Comparison of ENCODE assay signal across 23 mouse cellular contexts in the genomic region with DNA sequence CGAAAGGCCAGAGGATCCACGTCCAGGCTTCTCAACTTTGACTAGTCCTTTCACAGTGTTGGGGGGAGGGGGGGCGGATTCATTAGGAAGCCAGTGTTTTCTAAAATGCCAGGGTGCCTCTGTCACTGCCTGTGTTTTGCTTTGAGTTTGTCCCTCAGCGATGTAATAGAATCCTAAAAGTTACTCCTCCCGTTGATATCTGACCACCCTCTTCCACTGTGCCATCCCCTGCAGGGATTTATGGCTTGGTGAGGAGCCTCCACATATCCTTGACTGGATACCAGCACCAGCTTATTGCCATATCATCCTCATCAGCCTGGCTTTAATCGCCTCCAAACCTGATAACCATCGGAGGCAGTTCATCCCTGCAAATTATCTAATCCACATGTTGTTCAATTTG.
A peak's percentile ranks its signal among the peaks of the same experiment; 100 is the strongest.
DNase-seq lines count a peak whose midpoint lies in the region; ATAC-seq and TF ChIP-seq lines count a peak whose summit lies in the region.
"Had no signal": no experiment of that assay in that cellular context is flagged by ENCODE, and none has a peak within 500 bp of the region (broad histone marks: within the 10 kb centered on the region; RNA-seq: fewer than 3 reads in every experiment).

No protein-coding gene starts in this region.

- peak; percentile 70; the same call in 1 of the 2 replicates for ATAC-seq in kidney, embryonic 14.5 days (ENCODE audit: low FRiP score, low TSS enrichment)
- peak; percentile 21; the same call in 1 of the 2 replicates for ATAC-seq in kidney, embryonic 16.5 days (ENCODE audit: low FRiP score, low TSS enrichment)
- ATAC-seq in midbrain, embryonic 11.5 days (ENCODE audit: low FRiP score) = no peak
- ATAC-seq in midbrain, embryonic 13.5 days = no peak
- ATAC-seq: activated CD4-positive, CD25-positive, alpha-beta regulatory T cell, adult 4 months; CD4-positive, CD25-positive, alpha-beta regulatory T cell, adult 4 months; forebrain, embryonic 13.5 days; forebrain, embryonic 15.5 days; Patski had no signal

- no peak overlapping the region for H3K4me3 ChIP-seq in kidney, embryonic 14.5 days (ENCODE audit: low read length)
- H3K4me3 ChIP-seq in kidney, adult 2 months (ENCODE audit: insufficient read depth, low read depth, low read length) = no peak overlapping the region
- H3K4me3 ChIP-seq in kidney, embryonic 16.5 days (ENCODE audit: low read length) = no peak overlapping the region
- no peak overlapping the region for H3K4me3 ChIP-seq in midbrain, embryonic 11.5 days (ENCODE audit: low read depth, low read length)
- no peak overlapping the region for H3K4me3 ChIP-seq in midbrain, embryonic 13.5 days (replicated peaks)
- H3K4me3 ChIP-seq: embryonic facial prominence, embryonic 10.5 days; embryonic facial prominence, embryonic 12.5 days; forebrain, embryonic 13.5 days; forebrain, embryonic 15.5 days had no signal

- no peaks in the 10 kb centered on the region for H3K9me3 ChIP-seq in kidney, embryonic 14.5 days (ENCODE audit: control insufficient read depth, low read length)
- H3K9me3 ChIP-seq in kidney, embryonic 16.5 days (ENCODE audit: low read length) = no peaks in the 10 kb centered on the region
- H3K9me3 ChIP-seq in midbrain, embryonic 11.5 days (ENCODE audit: control insufficient read depth, low read length) = no peaks in the 10 kb centered on the region
- no peaks in the 10 kb centered on the region for H3K9me3 ChIP-seq in midbrain, embryonic 13.5 days
- H3K9me3 ChIP-seq: embryonic facial prominence, embryonic 10.5 days; embryonic facial prominence, embryonic 12.5 days; forebrain, embryonic 13.5 days; forebrain, embryonic 15.5 days had no signal

- no peak overlapping the region for H3K4me2 ChIP-seq in kidney, embryonic 14.5 days (replicated peaks; ENCODE audit: low read depth, low read length)
- no peak overlapping the region for H3K4me2 ChIP-seq in kidney, embryonic 16.5 days (replicated peaks; ENCODE audit: low read depth, low read length)
- no peak overlapping the region for H3K4me2 ChIP-seq in midbrain, embryonic 11.5 days
- H3K4me2 ChIP-seq in midbrain, embryonic 13.5 days (replicated peaks) = no peak overlapping the region
- H3K4me2 ChIP-seq: embryonic facial prominence, embryonic 12.5 days; forebrain, embryonic 13.5 days; forebrain, embryonic 15.5 days had no signal

- peaks cover 43% of the 10 kb centered on the region for H3K4me1 ChIP-seq in kidney, embryonic 14.5 days (ENCODE audit: control insufficient read depth, insufficient read depth, low read length)
- H3K4me1 ChIP-seq in kidney, adult 2 months (ENCODE audit: control insufficient read depth, insufficient read depth, low read length) = peaks cover 3% of the 10 kb centered on the region; the same call in 1 of the 2 replicates
- H3K4me1 ChIP-seq in kidney, embryonic 16.5 days (ENCODE audit: insufficient read depth, low read length) = peaks cover 41% of the 10 kb centered on the region
- H3K4me1 ChIP-seq in midbrain, embryonic 11.5 days (ENCODE audit: control insufficient read depth, insufficient read depth, low read length) = no peaks in the 10 kb centered on the region
- H3K4me1 ChIP-seq in midbrain, embryonic 13.5 days (replicated peaks) = peaks cover 19% of the 10 kb centered on the region

- 28% methylated on average over 7 of the region's 7 CpGs for WGBS in kidney, embryonic 14.5 days
- 61% methylated on average over 7 of the region's 7 CpGs for WGBS in kidney, adult 2 months
- WGBS in kidney, embryonic 16.5 days = 36% methylated on average over 7 of the region's 7 CpGs
- 73% methylated on average over 7 of the region's 7 CpGs for WGBS in midbrain, embryonic 11.5 days
- WGBS in midbrain, embryonic 13.5 days = 79% methylated on average over 7 of the region's 7 CpGs

- H3K36me3 ChIP-seq in kidney, embryonic 14.5 days (ENCODE audit: control insufficient read depth, insufficient read depth, low read length) = no peaks in the 10 kb centered on the region
- no peaks in the 10 kb centered on the region for H3K36me3 ChIP-seq in kidney, adult 2 months (ENCODE audit: control insufficient read depth, insufficient read depth, low read length)
- H3K36me3 ChIP-seq in kidney, embryonic 16.5 days (ENCODE audit: insufficient read depth, low read length) = no peaks in the 10 kb centered on the region
- H3K36me3 ChIP-seq in midbrain, embryonic 11.5 days (ENCODE audit: control insufficient read depth, insufficient read depth, low read length) = no peaks in the 10 kb centered on the region
- H3K36me3 ChIP-seq in midbrain, embryonic 13.5 days = no peaks in the 10 kb centered on the region
- H3K36me3 ChIP-seq: embryonic facial prominence, embryonic 10.5 days; embryonic facial prominence, embryonic 12.5 days; forebrain, embryonic 15.5 days; G1E had no signal

- no peak for DNase-seq in kidney, adult 2 months
- no peak for DNase-seq in kidney, postnatal 25 days
- peak; percentile 74 for DNase-seq in midbrain, embryonic 11.5 days (ENCODE audit: low spot score, missing footprints)
- DNase-seq: adrenal gland, adult 8-10 months; adrenal gland, postnatal 14 days; adrenal gland, postnatal 36 days; B cell, adult 2 months; cerebellum, adult 11-12 months; cerebellum, adult 2 months; cerebellum, adult 9-10 months; cerebellum, postnatal 10 days; cerebellum, postnatal 25 days had no signal

- no peak overlapping the region for H3K9ac ChIP-seq in kidney, embryonic 14.5 days (ENCODE audit: low read depth, low read length)
- no peak overlapping the region for H3K9ac ChIP-seq in kidney, embryonic 16.5 days (replicated peaks; ENCODE audit: low read length)
- no peak overlapping the region for H3K9ac ChIP-seq in midbrain, embryonic 11.5 days (ENCODE audit: low read length)
- no peak overlapping the region for H3K9ac ChIP-seq in midbrain, embryonic 13.5 days (replicated peaks)
- H3K9ac ChIP-seq: embryonic facial prominence, embryonic 12.5 days; forebrain, embryonic 13.5 days; forebrain, embryonic 15.5 days had no signal

- no peaks in the 10 kb centered on the region; the same call in 1 of the 2 replicates for H3K27me3 ChIP-seq in kidney, embryonic 14.5 days (ENCODE audit: control insufficient read depth, insufficient read depth, low read length)
- H3K27me3 ChIP-seq in kidney, adult 2 months (replicated peaks; ENCODE audit: control insufficient read depth, insufficient read depth, low read length) = no peaks in the 10 kb centered on the region
- peaks cover 2% of the 10 kb centered on the region; the same call in 1 of the 2 replicates for H3K27me3 ChIP-seq in kidney, embryonic 16.5 days (ENCODE audit: insufficient read depth, low read length)
- no peaks in the 10 kb centered on the region for H3K27me3 ChIP-seq in midbrain, embryonic 11.5 days (ENCODE audit: control insufficient read depth, insufficient read depth, low read length)
- H3K27me3 ChIP-seq in midbrain, embryonic 13.5 days = peaks cover 9% of the 10 kb centered on the region; the same call in 1 of the 2 replicates
- H3K27me3 ChIP-seq: Patski had no signal

- H3K27ac ChIP-seq in kidney, embryonic 14.5 days (ENCODE audit: low read depth, low read length) = peak overlapping the region; percentile 30; the same call in 1 of the 2 replicates
- H3K27ac ChIP-seq in kidney, adult 2 months (ENCODE audit: insufficient read depth, low read depth, low read length) = no peak overlapping the region
- no peak overlapping the region for H3K27ac ChIP-seq in kidney, embryonic 16.5 days (ENCODE audit: low read length)
- H3K27ac ChIP-seq in midbrain, embryonic 11.5 days (ENCODE audit: low read depth, low read length) = no peak overlapping the region
- H3K27ac ChIP-seq in midbrain, embryonic 13.5 days = no peak overlapping the region
- H3K27ac ChIP-seq: embryonic facial prominence, embryonic 10.5 days; embryonic facial prominence, embryonic 12.5 days; forebrain, embryonic 13.5 days; forebrain, embryonic 15.5 days had no signal

- no peak for TF ChIP-seq CTCF in kidney, adult 2 months (conservative IDR thresholded peaks at IDR 0.05; ENCODE audit: insufficient read depth, insufficient read length, low read depth, low read length)

- no peak for TF ChIP-seq POLR2A in kidney, adult 2 months (IDR thresholded peaks at IDR 0.05; ENCODE audit: low read depth, low read length)

Comparison
In these comparisons a context has a peak if more than half of its experiments do, and no peak if none do; other contexts are left out.
1. ATAC-seq: peak in kidney, embryonic 14.5 days (single experiment) and kidney, embryonic 16.5 days (single experiment); none in midbrain, embryonic 11.5 days (single experiment) and midbrain, embryonic 13.5 days (single experiment).